Comparison of ENCODE assay signal across 8 mouse cellular contexts in genomic region chr5:31613852-31614286, GRCm38 (mm10). TPM values are rescaled to one million over a fixed set of nuclear protein-coding genes. Genes with fewer than 3 reads are reported as not detected.
DNase-seq lines count a peak whose midpoint lies in the region; ATAC-seq and TF ChIP-seq lines count a peak whose summit lies in the region.

No protein-coding gene starts in this region.

- ATAC-seq in kidney, embryonic 15.5 days (replicated peaks; ENCODE audit: low FRiP score), result peak; percentile 87
- peak; percentile 86 for ATAC-seq in limb, embryonic 15.5 days (ENCODE audit: insufficient number of reproducible peaks, low FRiP score, low TSS enrichment, low read depth)
- peak; percentile 95 for ATAC-seq in midbrain, postnatal 0 days (ENCODE audit: low FRiP score)

- TF ChIP-seq POLR2A in embryonic fibroblast, embryonic 13.5 days (IDR thresholded peaks at IDR 0.05; ENCODE audit: low read depth, low read length), result peak; percentile 74

- H3K36me3 ChIP-seq in heart, embryonic 10.5 days, result peaks cover 26% of the 10 kb centered on the region
- peaks cover 31% of the 10 kb centered on the region for H3K36me3 ChIP-seq in kidney, embryonic 15.5 days
- peaks cover 22% of the 10 kb centered on the region for H3K36me3 ChIP-seq in limb, embryonic 15.5 days
- H3K36me3 ChIP-seq in midbrain, postnatal 0 days (ENCODE audit: insufficient read depth, low read length), result peaks cover 13% of the 10 kb centered on the region

- peak overlapping the region; percentile 60 for H3K4me2 ChIP-seq in kidney, embryonic 15.5 days
- H3K4me2 ChIP-seq in limb, embryonic 15.5 days, result peak overlapping the region; percentile 51
- H3K4me2 ChIP-seq in midbrain, postnatal 0 days (ENCODE audit: low read depth, low read length, poor library complexity, severe bottlenecking), result peak overlapping the region; percentile 72

- no peak for TF ChIP-seq CTCF in embryonic fibroblast, embryonic 13.5 days (IDR thresholded peaks at IDR 0.05; ENCODE audit: borderline replicate concordance, insufficient read depth, low read length)
- TF ChIP-seq CTCF in midbrain, postnatal 0 days (IDR thresholded peaks at IDR 0.05), result peak; percentile 48

- no peaks in the 10 kb centered on the region for H3K9me3 ChIP-seq in heart, embryonic 10.5 days
- H3K9me3 ChIP-seq in kidney, embryonic 15.5 days (replicated peaks), result no peaks in the 10 kb centered on the region
- H3K9me3 ChIP-seq in limb, embryonic 15.5 days, result no peaks in the 10 kb centered on the region
- H3K9me3 ChIP-seq in midbrain, postnatal 0 days (ENCODE audit: low read length), result no peaks in the 10 kb centered on the region

- H3K9ac ChIP-seq in kidney, embryonic 15.5 days, result peak overlapping the region; percentile 82
- peak overlapping the region; percentile 76 for H3K9ac ChIP-seq in limb, embryonic 15.5 days
- H3K9ac ChIP-seq in midbrain, postnatal 0 days (replicated peaks; ENCODE audit: low read length, poor library complexity, severe bottlenecking), result peak overlapping the region; percentile 77

- peaks cover 10% of the 10 kb centered on the region for H3K4me1 ChIP-seq in embryonic fibroblast, embryonic 13.5 days (ENCODE audit: control insufficient read depth, insufficient read depth, low read length)
- peaks cover 18% of the 10 kb centered on the region for H3K4me1 ChIP-seq in heart, embryonic 10.5 days
- H3K4me1 ChIP-seq in kidney, embryonic 15.5 days, result peaks cover 16% of the 10 kb centered on the region
- H3K4me1 ChIP-seq in limb, embryonic 15.5 days, result peaks cover 12% of the 10 kb centered on the region
- no peaks in the 10 kb centered on the region for H3K4me1 ChIP-seq in midbrain, postnatal 0 days (ENCODE audit: insufficient read depth, low read length)

- WGBS in heart, embryonic 10.5 days, result 1% methylated on average over 37 of the region's 37 CpGs
- WGBS in kidney, embryonic 15.5 days, result 0% methylated on average over 37 of the region's 37 CpGs
- WGBS in limb, embryonic 15.5 days, result under 1% methylated on average over 37 of the region's 37 CpGs
- WGBS in midbrain, postnatal 0 days, result 0% methylated on average over 37 of the region's 37 CpGs

- no peaks in the 10 kb centered on the region for H3K27me3 ChIP-seq in heart, embryonic 10.5 days (ENCODE audit: insufficient read depth, poor library complexity, severe bottlenecking)
- H3K27me3 ChIP-seq in kidney, embryonic 15.5 days, result no peaks in the 10 kb centered on the region
- no peaks in the 10 kb centered on the region for H3K27me3 ChIP-seq in limb, embryonic 15.5 days
- no peaks in the 10 kb centered on the region for H3K27me3 ChIP-seq in midbrain, postnatal 0 days (ENCODE audit: insufficient read depth, low read length)

- peak; percentile 84 to 85 for DNase-seq in B cell, adult 2 months
- DNase-seq in brain, adult 2 months (ENCODE audit: low read depth, low spot score), result peak; percentile 92
- peak; percentile 97 for DNase-seq in heart, embryonic 10.5 days (ENCODE audit: low spot score)
- peak; percentile 92 for DNase-seq in midbrain, postnatal 0 days (ENCODE audit: low spot score)
- peak; percentile 79 to 88 for DNase-seq in spleen, postnatal 10 days (ENCODE audit: low spot score in 2 of 2)

- H3K27ac ChIP-seq in embryonic fibroblast, embryonic 13.5 days (ENCODE audit: insufficient read depth, low read length), result peak overlapping the region; percentile 80
- peak overlapping the region; percentile 98 for H3K27ac ChIP-seq in heart, embryonic 10.5 days
- H3K27ac ChIP-seq in kidney, embryonic 15.5 days, result peak overlapping the region; percentile 97
- H3K27ac ChIP-seq in limb, embryonic 15.5 days, result peak overlapping the region; percentile 93
- H3K27ac ChIP-seq in midbrain, postnatal 0 days (ENCODE audit: low read depth, low read length), result peak overlapping the region; percentile 73; the same call in 1 of the 2 replicates

- H3K4me3 ChIP-seq in embryonic fibroblast, embryonic 13.5 days (ENCODE audit: insufficient read depth, low read length), result peak overlapping the region; percentile 52
- peak overlapping the region; percentile 84 for H3K4me3 ChIP-seq in heart, embryonic 10.5 days
- H3K4me3 ChIP-seq in kidney, embryonic 15.5 days (replicated peaks), result peak overlapping the region; percentile 85
- peak overlapping the region; percentile 86 for H3K4me3 ChIP-seq in limb, embryonic 15.5 days
- H3K4me3 ChIP-seq in midbrain, postnatal 0 days (ENCODE audit: low read depth, low read length), result peak overlapping the region; percentile 80

RNA-seq across cellular contexts. Expression of gene Mrpl33, which starts 17.1 kb away (rescaled TPM):
- polyA plus RNA-seq in embryonic fibroblast, embryonic 13.5 days (2011; ENCODE audit: insufficient read length, low read depth, missing spikeins), result 165 and 191 TPM in 2 replicates
- 294 and 320 TPM in 2 replicates for polyA plus RNA-seq in heart, embryonic 10.5 days (2016; fragmentation: Nextera tagmentation; extraction: Ambion mirVana)
- 272 and 284 TPM in 2 replicates for polyA plus RNA-seq in kidney, embryonic 15.5 days (2015; fragmentation: Nextera tagmentation; extraction: Ambion mirVana)
- polyA plus RNA-seq in limb, embryonic 15.5 days (2015; fragmentation: Nextera tagmentation; extraction: Ambion mirVana), result 278 and 282 TPM in 2 replicates
- total RNA-seq in midbrain, postnatal 0 days (2014; rRNA removed), result 79.9 and 114 TPM in 2 replicates
- 283 and 291 TPM in 2 replicates for polyA plus RNA-seq in midbrain, postnatal 0 days (2015; fragmentation: Nextera tagmentation; extraction: Ambion mirVana)

Comparison
In these comparisons a context has a peak if more than half of its experiments do, and no peak if none do; other contexts are left out.
1. Peak in every context shown above with its lines: DNase-seq, ATAC-seq, H3K4me3 ChIP-seq and H3K27ac ChIP-seq.